8 mouse cellular contexts compared by ENCODE assay signal in genomic region chr6:16994711-16995110, GRCm38 (mm10).
DNase-seq lines count a peak whose midpoint lies in the region; ATAC-seq and TF ChIP-seq lines count a peak whose summit lies in the region.

No protein-coding gene starts in this region.

- H3K4me2 ChIP-seq in hindbrain, embryonic 11.5 days (replicated peaks; ENCODE audit: low read depth, low read length) = no peak overlapping the region
- H3K4me2 ChIP-seq in midbrain, postnatal 0 days (ENCODE audit: low read depth, low read length, poor library complexity, severe bottlenecking) = peak overlapping the region; percentile 36

- no peaks in the 10 kb centered on the region for H3K9me3 ChIP-seq in hindbrain, embryonic 11.5 days (ENCODE audit: control insufficient read depth, low read length)
- H3K9me3 ChIP-seq in midbrain, postnatal 0 days (ENCODE audit: low read length) = no peaks in the 10 kb centered on the region

- no peak overlapping the region for H3K27ac ChIP-seq in hindbrain, embryonic 11.5 days (ENCODE audit: low read depth, low read length)
- no peak overlapping the region for H3K27ac ChIP-seq in midbrain, postnatal 0 days (ENCODE audit: low read depth, low read length)

- H3K9ac ChIP-seq in hindbrain, embryonic 11.5 days (ENCODE audit: low read depth, low read length) = no peak overlapping the region
- H3K9ac ChIP-seq in midbrain, postnatal 0 days (replicated peaks; ENCODE audit: low read length, poor library complexity, severe bottlenecking) = no peak overlapping the region

- WGBS in hindbrain, embryonic 11.5 days = 8% methylated on average over 8 of the region's 8 CpGs
- 3% methylated on average over 8 of the region's 8 CpGs for WGBS in midbrain, postnatal 0 days

- peak; percentile 84 for TF ChIP-seq CTCF in midbrain, postnatal 0 days (IDR thresholded peaks at IDR 0.05)

- H3K4me3 ChIP-seq in hindbrain, embryonic 11.5 days (ENCODE audit: low read depth, low read length) = no peak overlapping the region
- 0 out of 2 replicates have a peak overlapping the region, but pooled peaks have one; percentile 10 for H3K4me3 ChIP-seq in midbrain, postnatal 0 days (ENCODE audit: low read depth, low read length)

- DNase-seq in adrenal gland, postnatal 14 days = peak; percentile 20
- no peak for DNase-seq in adrenal gland, postnatal 4 days (ENCODE audit: low spot score in 2 of 2)
- peak; percentile 48 to 52 for DNase-seq in right cerebral cortex, postnatal 10 days (ENCODE audit: low spot score in 2 of 2)
- no peak for DNase-seq in right cerebral cortex, adult 2 months (ENCODE audit: low spot score in 2 of 2)
- DNase-seq in hindbrain, embryonic 11.5 days (ENCODE audit: low spot score) = peak; percentile 56
- DNase-seq in midbrain, postnatal 0 days (ENCODE audit: low spot score) = peak; percentile 74
- no peak for DNase-seq in spleen, adult 12 weeks (ENCODE audit: low spot score)
- DNase-seq in right cerebral cortex, postnatal 4 days = no peak

- H3K36me3 ChIP-seq in hindbrain, embryonic 11.5 days (ENCODE audit: control insufficient read depth, insufficient read depth, low read length) = no peaks in the 10 kb centered on the region
- no peaks in the 10 kb centered on the region for H3K36me3 ChIP-seq in midbrain, postnatal 0 days (ENCODE audit: insufficient read depth, low read length)

- H3K4me1 ChIP-seq in hindbrain, embryonic 11.5 days (replicated peaks; ENCODE audit: control insufficient read depth, insufficient read depth, low read length) = 0 out of 2 replicates have a peak, but pooled peaks cover 2% of the 10 kb centered on the region
- H3K4me1 ChIP-seq in midbrain, postnatal 0 days (ENCODE audit: insufficient read depth, low read length) = no peaks in the 10 kb centered on the region

- peak; percentile 75 for ATAC-seq in hindbrain, embryonic 11.5 days (ENCODE audit: low FRiP score)
- peak; percentile 76; the same call in 1 of the 2 replicates for ATAC-seq in midbrain, postnatal 0 days (ENCODE audit: low FRiP score)

- no peaks in the 10 kb centered on the region for H3K27me3 ChIP-seq in hindbrain, embryonic 11.5 days (ENCODE audit: control insufficient read depth, insufficient read depth, low read length)
- H3K27me3 ChIP-seq in midbrain, postnatal 0 days (ENCODE audit: insufficient read depth, low read length) = no peaks in the 10 kb centered on the region

Comparison
In these comparisons a context has a peak if more than half of its experiments do, and no peak if none do; other contexts are left out.
1. DNase-seq: peak in adrenal gland, postnatal 14 days (single experiment), right cerebral cortex, postnatal 10 days (2 of 2), hindbrain, embryonic 11.5 days (single experiment) and midbrain, postnatal 0 days (single experiment); none in adrenal gland, postnatal 4 days (0 of 2), right cerebral cortex, adult 2 months (0 of 2), spleen, adult 12 weeks (single experiment) and right cerebral cortex, postnatal 4 days (single experiment).